Mouse (Mus musculus): ENCODE results near the gene B3gnt9.

DNA sequence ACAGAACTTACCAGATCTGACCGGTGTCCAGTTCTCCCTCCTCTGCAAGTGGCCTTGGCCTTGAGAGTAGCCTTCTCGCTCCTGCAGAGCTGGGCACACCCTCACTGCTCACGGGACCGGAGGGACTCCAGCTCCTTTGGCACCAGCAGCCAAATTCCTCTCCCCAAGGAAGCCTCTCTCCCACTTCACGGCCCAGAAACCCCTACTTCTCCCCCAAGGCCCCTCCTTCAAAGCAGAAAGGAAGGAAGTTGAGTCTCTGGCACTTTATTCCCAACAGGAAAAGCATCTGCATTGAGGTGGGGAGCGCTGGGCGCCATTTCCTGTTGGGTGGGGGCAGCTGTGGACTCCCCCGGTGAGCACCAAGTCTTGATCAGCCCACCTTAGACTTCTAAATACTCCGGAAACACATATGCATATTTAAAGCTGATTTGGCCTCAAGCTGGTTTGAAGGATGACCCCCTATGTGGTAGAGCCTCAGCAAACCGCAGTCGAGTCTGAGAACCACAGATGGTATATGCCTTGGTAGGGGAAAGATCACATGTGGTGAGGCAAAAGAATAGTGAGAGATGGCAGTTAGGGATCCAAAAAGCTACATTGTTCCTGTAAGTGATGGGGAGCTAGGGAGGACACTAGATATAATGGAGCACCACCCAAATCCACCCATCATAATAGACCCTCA lies 41.1 kb upstream of the B3gnt9 start, which contains the start of gene Exoc3l:
- TF ChIP-seq ZC3H11A (IDR thresholded peaks at IDR 0.05; ENCODE audit: low read depth, low read length) (no peak), GABPA (IDR thresholded peaks at IDR 0.05; ENCODE audit: low read depth, low read length) (no peak), CTCF (IDR thresholded peaks at IDR 0.05 in 2 of 3, conservative IDR thresholded peaks at IDR 0.05 in 1 of 3; ENCODE audit: control insufficient read depth in 1 of 3, insufficient read depth in 1 of 3, low read depth in 2 of 3, low read length in 3 of 3, poor library complexity in 1 of 3, severe bottlenecking in 1 of 3) (no peak), RCOR1 (IDR thresholded peaks at IDR 0.05; ENCODE audit: low read depth, low read length) (no peak), KAT2A (conservative IDR thresholded peaks at IDR 0.05; ENCODE audit: low read depth, low read length) (no peak)

Data from MEL (cell line).